Mouse (Mus musculus) erythroblast, embryonic 14.5 days (primary cell): ENCODE results near the gene Mllt3. TPM values are rescaled to one million over a fixed set of nuclear protein-coding genes. Genes with fewer than 3 reads are reported as not detected.

Experiments
- H3K27me3 ChIP-seq: 2 replicates; pipeline ENCODE4 v1.6.1; 2012; ENCODE audit warnings: inconsistent platforms; ENCODE audit not compliant: control insufficient read depth
- H3K36me3 ChIP-seq: 2 replicates; pipeline ENCODE4 v1.6.1; 2012; ENCODE audit warnings: mild to moderate bottlenecking, inconsistent platforms; ENCODE audit not compliant: control insufficient read depth
- H3K4me1 ChIP-seq: 2 replicates; pipeline ENCODE4 v1.6.1; 2012; ENCODE audit warnings: inconsistent platforms; ENCODE audit not compliant: control insufficient read depth
- H3K4me3 ChIP-seq: replicated peaks from 2 replicates; pipeline ENCODE3; 2012; ENCODE audit warnings: moderate library complexity, mild to moderate bottlenecking, inconsistent platforms
- H3K9me3 ChIP-seq: 2 replicates; pipeline ENCODE4 v1.6.1; 2012; ENCODE audit warnings: low read length, inconsistent platforms, mixed read lengths; ENCODE audit not compliant: control insufficient read depth
- GATA1 ChIP-seq: IDR thresholded peaks from 2 replicates; pipeline ENCODE4 v1.6.1; 2012; ENCODE audit warnings: low read length, inconsistent platforms, mixed read lengths
- TAL1 ChIP-seq: IDR thresholded peaks from 3 replicates; pipeline ENCODE4 v1.6.1; 2012; ENCODE audit warnings: low read length, inconsistent platforms, mixed read lengths
- polyA plus RNA-seq: library from polyadenylated mRNA; stranded (reverse); fragments of >175 nt; gene quantifications from 2 replicates; pipeline ENCODE4 v1.2.3, GENCODE M21; 2012

Mllt3 gene
- polyA plus RNA-seq, 1 experiment: 7.8 TPM

- TF ChIP-seq TAL1: no peak
- TF ChIP-seq GATA1: no peak
- Histone ChIP-seq H3K4me1 (peaks cover 30% of the 10 kb centered on the region), H3K27me3 (no peaks in the 10 kb centered on the region), H3K36me3 (no peaks in the 10 kb centered on the region), H3K9me3 (no peaks in the 10 kb centered on the region), H3K4me3 (no peak overlapping the region)
These were observed 221.3 kb downstream of the Mllt3 start for GRCm38 (mm10) chr4:87811899-87812298.

GRCm38 (mm10) chr4:87806196-87806987 lies 226.8 kb downstream of the Mllt3 start:
- H3K36me3 ChIP-seq: peaks cover 15% of the 10 kb centered on the region
- no peaks in the 10 kb centered on the region for H3K9me3 ChIP-seq
- H3K4me3 ChIP-seq: peak overlapping the region; percentile 83
- peak; percentile 74 for TF ChIP-seq GATA1
- peak; percentile 63 for TF ChIP-seq TAL1
- peaks cover 64% of the 10 kb centered on the region for H3K4me1 ChIP-seq
- H3K27me3 ChIP-seq: no peaks in the 10 kb centered on the region

- no peaks in the 10 kb centered on the region for H3K9me3 ChIP-seq
- peaks cover 80% of the 10 kb centered on the region for H3K4me1 ChIP-seq
- no peak for TF ChIP-seq TAL1
- TF ChIP-seq GATA1: no peak
- H3K36me3 ChIP-seq: peaks cover 18% of the 10 kb centered on the region
- no peaks in the 10 kb centered on the region for H3K27me3 ChIP-seq
- peak overlapping the region; percentile 83 for H3K4me3 ChIP-seq
These were observed 228.6 kb downstream of the Mllt3 start for GRCm38 (mm10) chr4:87804576-87804975.

- H3K9me3 ChIP-seq: no peaks in the 10 kb centered on the region
- H3K4me3 ChIP-seq: peak overlapping the region; percentile 83
- no peak for TF ChIP-seq TAL1
- no peak for TF ChIP-seq GATA1
These were observed 229.9 kb downstream of the Mllt3 start for GRCm38 (mm10) chr4:87803313-87803712.

GRCm38 (mm10) chr4:87802140-87802539 lies 231.0 kb downstream of the Mllt3 start:
- H3K27me3 ChIP-seq: no peaks in the 10 kb centered on the region
- peaks cover 73% of the 10 kb centered on the region for H3K4me1 ChIP-seq
- TF ChIP-seq GATA1 (no peak), TAL1 (no peak)
- H3K36me3 ChIP-seq: peaks cover 27% of the 10 kb centered on the region
- peak overlapping the region; percentile 83 for H3K4me3 ChIP-seq
- H3K9me3 ChIP-seq: no peaks in the 10 kb centered on the region

More at GRCm38 (mm10) chr4:87803313-87803712, 229.9 kb downstream of the Mllt3 start:
- Histone ChIP-seq H3K36me3 (peaks cover 22% of the 10 kb centered on the region), H3K27me3 (no peaks in the 10 kb centered on the region), H3K4me1 (peaks cover 78% of the 10 kb centered on the region)

- H3K4me3 ChIP-seq: no peak overlapping the region
These were observed 231.8 kb downstream of the Mllt3 start for GRCm38 (mm10) chr4:87801332-87801731.

GRCm38 (mm10) chr4:87800276-87800675 lies 232.9 kb downstream of the Mllt3 start:
- peaks cover 64% of the 10 kb centered on the region for H3K4me1 ChIP-seq
- TF ChIP-seq GATA1 (no peak), TAL1 (no peak; the same call in 2 of the 3 replicates)
- H3K4me3 ChIP-seq: peak overlapping the region; percentile 3
- H3K27me3 ChIP-seq: no peaks in the 10 kb centered on the region
- H3K9me3 ChIP-seq: no peaks in the 10 kb centered on the region
- H3K36me3 ChIP-seq: peaks cover 40% of the 10 kb centered on the region

More at GRCm38 (mm10) chr4:87801332-87801731, 231.8 kb downstream of the Mllt3 start:
- H3K4me1 ChIP-seq: peaks cover 66% of the 10 kb centered on the region
- peaks cover 32% of the 10 kb centered on the region for H3K36me3 ChIP-seq
- H3K9me3 ChIP-seq: no peaks in the 10 kb centered on the region
- H3K27me3 ChIP-seq: no peaks in the 10 kb centered on the region
- TF ChIP-seq TAL1: no peak
- no peak for TF ChIP-seq GATA1

- H3K36me3 ChIP-seq: peaks cover 45% of the 10 kb centered on the region
- no peaks in the 10 kb centered on the region for H3K9me3 ChIP-seq
- TF ChIP-seq GATA1: no peak
- TF ChIP-seq TAL1: no peak
- H3K4me1 ChIP-seq: peaks cover 66% of the 10 kb centered on the region
- no peak overlapping the region for H3K4me3 ChIP-seq
- no peaks in the 10 kb centered on the region for H3K27me3 ChIP-seq
These were observed 233.7 kb downstream of the Mllt3 start for GRCm38 (mm10) chr4:87799418-87799817.

GRCm38 (mm10) chr4:87795261-87795660 lies 237.9 kb downstream of the Mllt3 start:
- H3K4me3 ChIP-seq: no peak overlapping the region
- H3K4me1 ChIP-seq: peaks cover 28% of the 10 kb centered on the region
- TF ChIP-seq GATA1: no peak
- TF ChIP-seq TAL1: no peak
- H3K36me3 ChIP-seq: peaks cover 72% of the 10 kb centered on the region
- no peaks in the 10 kb centered on the region for H3K27me3 ChIP-seq
- no peaks in the 10 kb centered on the region for H3K9me3 ChIP-seq
